Mouse (Mus musculus): ENCODE measurements around the gene Il22ra1.

- no peak for TF ChIP-seq CTCF (IDR thresholded peaks at IDR 0.05; ENCODE audit: low read depth)
- no peak for TF ChIP-seq EP300 (IDR thresholded peaks at IDR 0.05; ENCODE audit: low read depth)
These were observed 70.0 kb downstream of the Il22ra1 start for GRCm38 (mm10) chr4:135797931-135798330.
